Mouse (Mus musculus) C2C12 (cell line): ENCODE measurements around the gene Iqca.

Source experiments
- CTCF ChIP-seq: IDR thresholded peaks from one replicate; pipeline ENCODE4 v1.5.1; 2011; ENCODE audit not compliant: control insufficient read depth, insufficient read depth, insufficient read length
- MYOD1 ChIP-seq: IDR thresholded peaks from one replicate; pipeline ENCODE4 v1.6.1; 2011; ENCODE audit warnings: low read depth; ENCODE audit not compliant: control insufficient read depth, insufficient read length
- USF1 ChIP-seq: IDR thresholded peaks from one replicate; pipeline ENCODE4 v1.6.1; 2011; ENCODE audit warnings: low read depth, mild to moderate bottlenecking, control low read depth, moderate library complexity

DNA sequence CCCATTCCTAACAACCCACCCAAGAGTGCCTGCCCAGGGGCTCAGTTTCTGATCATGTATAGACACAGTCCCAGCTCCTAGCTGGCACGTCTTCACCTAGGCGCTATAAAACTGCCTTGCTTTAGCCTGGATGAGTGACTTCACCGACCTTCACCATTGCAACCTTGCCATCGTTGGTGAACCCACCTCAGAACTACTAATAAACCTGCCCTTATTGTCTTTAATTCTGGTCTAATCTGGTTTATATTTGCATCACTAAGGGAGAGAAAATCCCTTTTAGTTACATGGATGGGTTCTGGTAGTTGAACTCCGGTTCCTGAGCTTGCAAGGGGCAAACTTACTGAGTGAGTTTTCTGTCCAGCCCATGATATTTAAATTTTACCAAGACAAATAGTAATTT lies 38.6 kb downstream of the Iqca start:
- TF ChIP-seq CTCF: no peak
- TF ChIP-seq USF1: no peak
- no peak for TF ChIP-seq MYOD1
